Mouse (Mus musculus): ENCODE data around the gene Smarcb1. TPM values are rescaled to one million over a fixed set of nuclear protein-coding genes. Genes with fewer than 3 reads are reported as not detected.

The Smarcb1 gene
- total RNA-seq, 2 experiments from 2014 or later = 69.3 to 98.4 TPM

DNA sequence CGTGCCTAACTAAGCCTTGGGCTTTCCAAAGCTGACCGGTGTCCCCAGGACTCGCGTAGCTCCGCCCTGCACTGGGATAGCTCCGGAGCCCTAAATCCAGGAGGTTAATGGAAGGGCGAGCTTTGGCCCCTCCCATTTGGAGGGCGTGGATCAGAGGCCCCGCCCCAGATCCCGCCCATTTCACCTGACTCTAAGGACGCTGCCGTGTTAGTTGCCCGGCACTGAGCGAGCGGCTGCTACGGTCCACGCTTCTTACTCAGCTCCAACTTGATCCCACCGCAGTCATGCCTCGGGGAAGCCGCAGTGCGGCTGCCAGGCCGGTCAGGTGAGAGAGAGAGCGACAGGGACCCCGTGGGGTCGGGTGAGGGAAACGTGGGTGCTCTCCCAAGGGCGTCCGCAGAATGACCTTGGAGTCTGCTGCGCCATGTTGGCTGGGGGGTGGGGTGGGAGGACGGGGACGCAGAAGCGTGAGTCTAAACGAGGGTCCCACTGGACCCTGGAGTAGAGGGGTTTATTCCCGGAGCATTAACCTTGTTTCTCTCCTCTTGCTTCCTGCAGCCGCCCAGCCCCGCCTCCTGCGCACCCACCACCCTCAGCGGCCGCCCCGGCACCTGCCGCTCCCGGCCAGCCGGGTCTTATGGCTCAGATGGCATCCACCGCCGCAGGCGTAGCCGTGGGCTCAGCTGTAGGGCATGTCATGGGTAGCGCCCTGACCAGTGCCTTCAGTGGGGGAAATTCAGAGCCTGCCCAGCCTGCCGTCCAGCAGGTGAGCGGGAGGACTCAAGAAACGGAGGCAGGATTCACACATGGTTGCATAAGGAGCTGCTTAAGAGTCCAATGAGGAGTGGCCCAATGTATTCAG, 14.5 kb upstream of the Smarcb1 start, which contains the start of gene Mmp11:
TSS of gene Mmp11 (minus strand) at position 817 of the 862 bp plus-strand sequence.
- peak; percentile 83 for ATAC-seq (replicated peaks; ENCODE audit: low FRiP score, low TSS enrichment, poor library complexity, severe bottlenecking)

GRCm38 (mm10) chr10:75934991-75935390, 13.6 kb upstream of the Smarcb1 start:
- no peak for ATAC-seq (replicated peaks; ENCODE audit: low FRiP score, low TSS enrichment, poor library complexity, severe bottlenecking)

GRCm38 (mm10) chr10:75932891-75933290, 11.5 kb upstream of the Smarcb1 start, which contains the start of gene Chchd10:
TSS of gene Chchd10 (plus strand) at chr10:75933130.
- ATAC-seq (replicated peaks; ENCODE audit: low FRiP score, low TSS enrichment, poor library complexity, severe bottlenecking) = no peak

- peak; percentile 21; the same call in 1 of the 2 replicates for ATAC-seq (replicated peaks; ENCODE audit: low FRiP score, low TSS enrichment, poor library complexity, severe bottlenecking)
These were observed 10.8 kb upstream of the Smarcb1 start for GRCm38 (mm10) chr10:75932081-75932678.

DNA sequence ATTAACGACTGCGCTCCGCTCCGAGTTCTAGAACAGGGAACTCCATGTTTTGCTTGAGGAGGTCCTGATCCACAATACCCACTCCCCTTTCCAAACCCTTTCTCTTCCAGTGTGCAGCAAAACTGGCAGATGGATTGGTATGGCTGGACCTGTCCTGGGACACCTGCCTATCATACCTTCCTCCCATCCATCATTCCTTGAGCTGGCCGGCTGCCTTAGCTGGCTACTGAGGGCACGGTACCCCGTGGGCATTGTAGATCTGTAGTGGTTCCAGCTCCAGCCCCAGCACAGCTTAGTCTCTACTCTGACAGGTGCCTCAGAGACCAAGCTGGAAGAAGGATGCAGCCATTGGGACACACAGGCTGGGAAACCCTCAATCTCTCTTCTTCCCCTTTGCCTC, 9.9 kb upstream of the Smarcb1 start:
- ATAC-seq (replicated peaks; ENCODE audit: low FRiP score, low TSS enrichment, poor library complexity, severe bottlenecking) = no peak

GRCm38 (mm10) chr10:75930304-75930703, 8.9 kb upstream of the Smarcb1 start:
- ATAC-seq (replicated peaks; ENCODE audit: low FRiP score, low TSS enrichment, poor library complexity, severe bottlenecking) = no peak

DNA sequence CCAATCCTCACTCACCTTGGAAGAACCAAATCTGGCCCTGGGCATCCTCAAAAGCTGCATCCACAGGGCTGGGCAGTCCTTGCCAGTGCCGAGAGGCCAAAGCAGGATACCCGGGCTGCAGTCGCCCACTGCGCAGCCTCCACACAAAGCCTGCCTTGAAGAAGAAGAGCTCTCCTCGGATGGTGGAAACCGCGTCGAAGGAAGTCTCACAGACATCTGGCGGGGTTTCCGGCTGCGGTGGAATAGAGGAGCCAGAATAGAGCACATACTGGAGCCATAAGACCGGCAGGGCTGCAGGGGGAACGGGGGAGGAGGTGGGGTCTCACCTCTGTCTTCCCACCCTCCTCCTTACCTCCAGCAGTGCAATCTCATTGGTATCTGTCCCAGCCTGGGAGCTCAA, 5.0 kb upstream of the Smarcb1 start:
- no peak for ATAC-seq (replicated peaks; ENCODE audit: low FRiP score, low TSS enrichment, poor library complexity, severe bottlenecking)

GRCm38 (mm10) chr10:75924324-75924723, 2.9 kb upstream of the Smarcb1 start:
- 0 out of 2 replicates have a peak, but pooled peaks have one; percentile 32 for ATAC-seq (replicated peaks; ENCODE audit: low FRiP score, low TSS enrichment, poor library complexity, severe bottlenecking)

- peak; percentile 10; the same call in 1 of the 2 replicates for ATAC-seq (replicated peaks; ENCODE audit: low FRiP score, low TSS enrichment, poor library complexity, severe bottlenecking)
These were observed 526 bp upstream of the Smarcb1 start for GRCm38 (mm10) chr10:75921726-75922560.

- no peak for ATAC-seq (replicated peaks; ENCODE audit: low FRiP score, low TSS enrichment, poor library complexity, severe bottlenecking)
These were observed 2.4 kb downstream of the Smarcb1 start for GRCm38 (mm10) chr10:75919026-75919425.

GRCm38 (mm10) chr10:75916840-75917239, 4.6 kb downstream of the Smarcb1 start:
- ATAC-seq (replicated peaks; ENCODE audit: low FRiP score, low TSS enrichment, poor library complexity, severe bottlenecking) = no peak

- no peak for ATAC-seq (replicated peaks; ENCODE audit: low FRiP score, low TSS enrichment, poor library complexity, severe bottlenecking)
These were observed 5.9 kb downstream of the Smarcb1 start for GRCm38 (mm10) chr10:75915557-75915956.

DNA sequence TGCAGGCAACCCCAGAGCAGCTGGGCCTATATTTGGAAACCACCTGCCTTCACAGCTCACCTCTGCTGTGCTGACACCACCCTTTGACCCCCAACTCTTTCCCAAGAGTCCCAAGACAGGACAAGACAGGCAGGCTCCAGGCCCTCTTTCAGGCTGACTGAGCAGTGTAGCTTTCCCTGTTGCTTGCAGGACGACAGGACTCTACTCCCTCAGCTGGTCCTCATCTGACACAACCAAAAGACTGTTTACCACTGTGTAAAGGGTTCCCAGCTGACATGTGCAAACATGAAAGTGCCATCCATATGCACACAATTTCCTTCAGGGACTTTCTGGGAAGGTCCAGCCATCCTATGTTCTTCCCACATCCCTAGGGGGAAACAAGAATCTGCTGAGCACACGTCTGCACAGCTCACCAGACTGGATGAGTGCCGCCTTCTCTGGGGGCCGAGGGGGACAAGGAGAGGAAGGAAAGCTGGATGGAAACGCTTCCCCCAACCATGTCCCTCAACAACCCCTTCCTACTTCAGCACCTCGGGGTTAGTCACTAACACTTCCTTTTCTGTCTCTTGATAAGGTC, 8.3 kb downstream of the Smarcb1 start:
- no peak for ATAC-seq (replicated peaks; ENCODE audit: low FRiP score, low TSS enrichment, poor library complexity, severe bottlenecking)

GRCm38 (mm10) chr10:75910698-75911097, 10.7 kb downstream of the Smarcb1 start:
- no peak for ATAC-seq (replicated peaks; ENCODE audit: low FRiP score, low TSS enrichment, poor library complexity, severe bottlenecking)

- no peak for ATAC-seq (replicated peaks; ENCODE audit: low FRiP score, low TSS enrichment, poor library complexity, severe bottlenecking)
These were observed 14.5 kb downstream of the Smarcb1 start for GRCm38 (mm10) chr10:75906882-75907281.

DNA sequence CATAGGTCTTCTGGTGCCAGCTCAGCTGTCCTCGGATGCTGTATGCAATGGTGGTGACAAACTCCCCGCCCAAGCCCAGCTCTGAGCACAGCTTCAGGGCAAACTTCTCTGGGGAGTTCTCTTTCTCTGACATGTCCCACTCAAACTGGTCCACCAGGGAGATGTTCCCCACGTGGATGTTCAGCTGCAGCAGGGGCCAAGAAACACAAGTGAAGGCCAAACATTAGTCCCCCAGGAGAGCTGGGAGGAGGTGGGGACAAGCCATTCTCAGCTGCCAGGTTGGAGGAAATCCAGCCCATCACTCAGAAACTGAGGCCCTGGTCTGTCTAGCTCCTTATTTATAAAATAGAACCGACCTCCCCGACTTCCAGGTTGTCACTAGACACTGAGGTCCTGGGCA, 17.0 kb downstream of the Smarcb1 start:
- ATAC-seq (replicated peaks; ENCODE audit: low FRiP score, low TSS enrichment, poor library complexity, severe bottlenecking) = no peak

DNA sequence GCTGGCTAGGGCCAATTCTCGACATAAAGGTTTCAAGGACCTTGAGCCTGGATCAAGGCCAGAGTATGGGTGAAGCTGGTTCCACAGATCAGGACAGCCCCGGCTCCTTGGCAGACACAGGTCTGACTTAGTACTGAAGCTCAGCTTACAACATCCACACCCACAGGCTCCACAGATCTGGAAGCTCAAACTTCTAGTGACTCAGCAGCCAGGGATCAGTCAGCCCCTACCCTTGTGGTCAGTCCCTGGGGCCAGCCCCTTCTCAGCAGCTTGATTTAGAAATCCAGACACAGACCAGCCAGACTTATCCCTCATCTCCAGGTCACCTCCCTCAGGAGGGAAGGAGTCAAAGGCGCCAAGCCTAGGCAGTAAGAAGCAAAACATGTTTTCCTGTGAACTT, 22.6 kb downstream of the Smarcb1 start:
- no peak for ATAC-seq (replicated peaks; ENCODE audit: low FRiP score, low TSS enrichment, poor library complexity, severe bottlenecking)

DNA sequence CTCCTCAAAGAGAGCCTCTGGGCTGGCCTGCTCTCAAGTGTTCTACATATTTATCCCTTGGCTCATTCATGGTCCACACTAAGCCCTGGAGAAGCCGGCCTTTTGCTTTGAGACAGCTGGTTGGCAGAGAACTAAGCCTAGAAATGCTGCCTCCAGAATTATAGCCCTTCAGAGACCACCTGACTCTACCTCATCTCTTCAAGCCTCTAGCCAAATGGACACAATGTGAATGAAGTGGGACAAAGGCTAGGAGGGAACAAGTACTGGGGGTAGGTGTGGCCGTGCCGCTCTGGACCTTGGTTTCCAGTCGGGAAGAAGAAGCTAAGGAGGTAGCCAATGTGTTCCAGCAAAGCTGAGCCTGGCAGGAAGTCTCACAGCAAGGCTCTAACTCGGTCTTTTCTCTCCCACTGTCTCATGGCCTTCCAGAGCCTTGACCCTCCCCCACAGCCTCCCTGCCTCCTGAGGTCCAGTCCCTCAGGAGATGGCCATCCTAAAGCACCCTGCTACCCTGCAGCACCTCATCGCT, 23.3 kb downstream of the Smarcb1 start:
- no peak for ATAC-seq (replicated peaks; ENCODE audit: low FRiP score, low TSS enrichment, poor library complexity, severe bottlenecking)

GRCm38 (mm10) chr10:75897373-75897772, 24.0 kb downstream of the Smarcb1 start:
- no peak for ATAC-seq (replicated peaks; ENCODE audit: low FRiP score, low TSS enrichment, poor library complexity, severe bottlenecking)
